Mouse (Mus musculus) adrenal gland (tissue): ENCODE results near the gene Clstn3.
"Not testable (repeated sequence)": the region's sequence is repeated elsewhere in the genome, so short reads cannot be mapped to it uniquely, and the experiment has no call there.

Source experiments
- intact Hi-C: fragments of 180-260 bp; cut with DNase I; formaldehyde crosslinking; loops from one replicate; pipeline ENCODE4 v1.15.1; 2025

Gene Clstn3

GRCm38 (mm10) chr6:124451995-124452394, 12.6 kb downstream of the Clstn3 start:
- intact Hi-C loops: loop anchor here (5.0 kb wide), 1 partner anchor 35 kb away; the partner anchor contains the start of gene Pex5

- intact Hi-C loops: loop anchor here (5.0 kb wide), 1 partner anchor 33 kb away; the partner anchor contains the start of gene Pex5
These were observed 14.8 kb downstream of the Clstn3 start for GRCm38 (mm10) chr6:124449668-124450383.

GRCm38 (mm10) chr6:124448959-124449667, 15.5 kb downstream of the Clstn3 start:
- intact Hi-C loops: no loop called here

- intact Hi-C loops: no loop called here
These were observed 16.3 kb downstream of the Clstn3 start for GRCm38 (mm10) chr6:124448186-124448852.

- intact Hi-C loops: no loop called here
These were observed 17.2 kb downstream of the Clstn3 start for GRCm38 (mm10) chr6:124447356-124447755.

GRCm38 (mm10) chr6:124446459-124446858, 18.1 kb downstream of the Clstn3 start:
- intact Hi-C loops: no loop called here

- intact Hi-C loops: no loop called here
These were observed 18.6 kb downstream of the Clstn3 start for GRCm38 (mm10) chr6:124446024-124446423.

- intact Hi-C loops: no loop called here
These were observed 21.3 kb downstream of the Clstn3 start for GRCm38 (mm10) chr6:124443338-124443737.

GRCm38 (mm10) chr6:124436245-124436644, 28.3 kb downstream of the Clstn3 start:
- intact Hi-C loops: no loop called here

GRCm38 (mm10) chr6:124435173-124435572, 29.4 kb downstream of the Clstn3 start:
- intact Hi-C loops: no loop called here

- intact Hi-C loops: no loop called here
These were observed 30.8 kb downstream of the Clstn3 start for GRCm38 (mm10) chr6:124433688-124434324.

- intact Hi-C loops: no loop called here
These were observed 33.7 kb downstream of the Clstn3 start for GRCm38 (mm10) chr6:124430784-124431495.

GRCm38 (mm10) chr6:124430379-124430778, 34.2 kb downstream of the Clstn3 start:
- intact Hi-C loops: no loop called here

- intact Hi-C loops: no loop called here
These were observed 36.6 kb downstream of the Clstn3 start for GRCm38 (mm10) chr6:124427791-124428576.

- intact Hi-C loops: no loop called here
These were observed 37.3 kb downstream of the Clstn3 start for GRCm38 (mm10) chr6:124427289-124427688.

GRCm38 (mm10) chr6:124426604-124427003, 38.0 kb downstream of the Clstn3 start:
- intact Hi-C loops: no loop called here

- intact Hi-C loops: no loop called here
These were observed 39.1 kb downstream of the Clstn3 start for GRCm38 (mm10) chr6:124425523-124425922.

- intact Hi-C loops: not testable (repeated sequence)
These were observed 39.6 kb downstream of the Clstn3 start for GRCm38 (mm10) chr6:124425042-124425441.

- intact Hi-C loops: no loop called here
These were observed 40.5 kb downstream of the Clstn3 start for GRCm38 (mm10) chr6:124424068-124424498.

GRCm38 (mm10) chr6:124418686-124419085, 45.9 kb downstream of the Clstn3 start:
- intact Hi-C loops: loop anchor here (5.0 kb wide), 2 partner anchors 34 to 54 kb away; no protein-coding TSS in a partner anchor
